In genomic region chr1:193317159-193317559, GRCm38 (mm10) we compare ENCODE assay signal across 9 mouse cellular contexts. TPM values are rescaled to one million over a fixed set of nuclear protein-coding genes. Genes with fewer than 3 reads are reported as not detected.
DNase-seq lines count a peak whose midpoint lies in the region; ATAC-seq and TF ChIP-seq lines count a peak whose summit lies in the region.
"Had no signal": no experiment of that assay in that cellular context is flagged by ENCODE, and none has a peak within 500 bp of the region (broad histone marks: within the 10 kb centered on the region; RNA-seq: fewer than 3 reads in every experiment).

No protein-coding gene starts in this region.

- H3K9me3 ChIP-seq in hindbrain, embryonic 15.5 days = no peaks in the 10 kb centered on the region
- H3K9me3 ChIP-seq in liver, postnatal 0 days (ENCODE audit: low read length) = no peaks in the 10 kb centered on the region

- 0 out of 2 replicates have a peak overlapping the region, but pooled peaks have one; percentile 50 for H3K27ac ChIP-seq in hindbrain, embryonic 15.5 days (replicated peaks)
- H3K27ac ChIP-seq in liver, postnatal 0 days (ENCODE audit: low read depth) = 0 out of 2 replicates have a peak overlapping the region, but pooled peaks have one; percentile 5

- H3K27me3 ChIP-seq in hindbrain, embryonic 15.5 days = no peaks in the 10 kb centered on the region
- H3K27me3 ChIP-seq in liver, postnatal 0 days (ENCODE audit: insufficient read depth, low read length) = no peaks in the 10 kb centered on the region

- DNase-seq in left cerebral cortex, adult 18-20 months (ENCODE audit: low spot score in 2 of 2) = peak; percentile 26 to 45
- DNase-seq in left cerebral cortex, adult 11 months (ENCODE audit: low spot score) = no peak
- peak; percentile 77 for DNase-seq in brain, embryonic 14.5 days (ENCODE audit: low read depth)
- peak; percentile 91 for DNase-seq in gastrocnemius, postnatal 25 days
- no peak for DNase-seq in liver, postnatal 0 days
- no peak for DNase-seq in embryo, embryonic 9.5 days (ENCODE audit: extremely low spot score)
- DNase-seq in embryo, embryonic 11 days = no peak

- peak; percentile 83 for ATAC-seq in hindbrain, embryonic 15.5 days (ENCODE audit: low FRiP score, low read depth)
- ATAC-seq in liver, postnatal 0 days = no peak

- WGBS in hindbrain, embryonic 15.5 days = 27% methylated on average over 6 of the region's 6 CpGs
- WGBS in liver, postnatal 0 days (ENCODE audit: insufficient replicate concordance) = 51% methylated on average over 6 of the region's 6 CpGs

- TF ChIP-seq CTCF in brain, embryonic 14.5 days (IDR thresholded peaks at IDR 0.05; ENCODE audit: borderline replicate concordance, extremely low read depth, insufficient read depth, insufficient read length) = no peak
- TF ChIP-seq CTCF in liver, postnatal 0 days (IDR thresholded peaks at IDR 0.05; ENCODE audit: low read depth) = no peak

- no peak overlapping the region for H3K4me3 ChIP-seq in hindbrain, embryonic 15.5 days
- H3K4me3 ChIP-seq in liver, postnatal 0 days (ENCODE audit: low read depth, low read length) = no peak overlapping the region

- no peak for TF ChIP-seq EP300 in liver, postnatal 0 days (IDR thresholded peaks at IDR 0.05; ENCODE audit: low read depth)

- H3K9ac ChIP-seq in hindbrain, embryonic 15.5 days = no peak overlapping the region
- H3K9ac ChIP-seq in liver, postnatal 0 days (replicated peaks) = no peak overlapping the region

- H3K4me1 ChIP-seq in hindbrain, embryonic 15.5 days (replicated peaks) = peaks cover 14% of the 10 kb centered on the region
- peaks cover 10% of the 10 kb centered on the region; the same call in 1 of the 2 replicates for H3K4me1 ChIP-seq in liver, postnatal 0 days (ENCODE audit: insufficient read depth)

- no peak overlapping the region for H3K4me2 ChIP-seq in hindbrain, embryonic 15.5 days
- no peak overlapping the region for H3K4me2 ChIP-seq in liver, postnatal 0 days (ENCODE audit: low read depth, low read length)

- no peak for TF ChIP-seq POLR2A in brain, embryonic 14.5 days (IDR thresholded peaks at IDR 0.05; ENCODE audit: borderline replicate concordance, extremely low read depth, insufficient read depth, insufficient read length, poor library complexity, severe bottlenecking)

- H3K36me3 ChIP-seq in hindbrain, embryonic 15.5 days = no peaks in the 10 kb centered on the region
- H3K36me3 ChIP-seq in liver, postnatal 0 days (replicated peaks; ENCODE audit: insufficient read depth, low read length) = no peaks in the 10 kb centered on the region

RNA-seq across cellular contexts. Expression of gene G0s2, which starts 44.1 kb away (rescaled TPM):
- 1 to 10 TPM; 7.3 to 8.0 TPM for total RNA-seq in left cerebral cortex, adult 18-20 months (2021)
- 7.3 and 9.8 TPM in 2 replicates for polyA plus RNA-seq in brain, embryonic 14.5 days (2012; rRNA removed)
- 10 to 100 TPM; 14.8 to 47.8 TPM for total RNA-seq in gastrocnemius, postnatal 25 days (2021)
- polyA plus RNA-seq in hindbrain, embryonic 15.5 days (2015; fragmentation: Nextera tagmentation; extraction: Ambion mirVana) = 7.9 and 8.2 TPM in 2 replicates
- 269 and 386 TPM in 2 replicates for polyA plus RNA-seq in liver, postnatal 0 days (2015; fragmentation: Nextera tagmentation; extraction: Ambion mirVana)
- total RNA-seq: MEL had no signal

RNA-seq across cellular contexts. Expression of gene Camk1g, which starts 52.9 kb away (rescaled TPM):
- 10 to 100 TPM; 38.1 to 38.2 TPM for total RNA-seq in left cerebral cortex, adult 18-20 months (2021)
- polyA plus RNA-seq in brain, embryonic 14.5 days (2012; rRNA removed) = 40.8 and 47.3 TPM in 2 replicates
- total RNA-seq in gastrocnemius, postnatal 25 days (2021) = under 1 TPM in 1 of 2 experiments, not detected in 1; 0.18 TPM
- 40.5 and 41.0 TPM in 2 replicates for polyA plus RNA-seq in hindbrain, embryonic 15.5 days (2015; fragmentation: Nextera tagmentation; extraction: Ambion mirVana)
- 0.15 and 0.24 TPM in 2 replicates for polyA plus RNA-seq in liver, postnatal 0 days (2015; fragmentation: Nextera tagmentation; extraction: Ambion mirVana)
- total RNA-seq: MEL had no signal

RNA-seq across cellular contexts. Expression of gene Hsd11b1, which starts 53.3 kb away (rescaled TPM):
- total RNA-seq in left cerebral cortex, adult 18-20 months (2021) = 10 to 100 TPM; 16.6 to 16.8 TPM
- 0.09 and 0.37 TPM in 2 replicates for polyA plus RNA-seq in brain, embryonic 14.5 days (2012; rRNA removed)
- 1 to 10 TPM; 6.3 to 7.9 TPM for total RNA-seq in gastrocnemius, postnatal 25 days (2021)
- 0.28 and 0.40 TPM in 2 replicates for polyA plus RNA-seq in hindbrain, embryonic 15.5 days (2015; fragmentation: Nextera tagmentation; extraction: Ambion mirVana)
- polyA plus RNA-seq in liver, postnatal 0 days (2015; fragmentation: Nextera tagmentation; extraction: Ambion mirVana) = 252 and 257 TPM in 2 replicates
- total RNA-seq: MEL had no signal

Comparison
In these comparisons a context has a peak if more than half of its experiments do, and no peak if none do; other contexts are left out.
1. DNase-seq: peak in left cerebral cortex, adult 18-20 months (2 of 2), brain, embryonic 14.5 days (single experiment) and gastrocnemius, postnatal 25 days (single experiment); none in left cerebral cortex, adult 11 months (single experiment), liver, postnatal 0 days (single experiment), embryo, embryonic 9.5 days (single experiment) and embryo, embryonic 11 days (single experiment).
2. RNA of gene G0s2, which starts 44.1 kb away (polyA plus RNA-seq): 269 to 386 TPM in liver, postnatal 0 days; 7.9 to 8.2 TPM in hindbrain, embryonic 15.5 days and 7.3 to 9.8 TPM in brain, embryonic 14.5 days; every median in the first group is over 10 times any median in the second.
3. RNA of gene Camk1g, which starts 52.9 kb away (polyA plus RNA-seq): 40.8 to 47.3 TPM in brain, embryonic 14.5 days and 40.5 to 41.0 TPM in hindbrain, embryonic 15.5 days; 0.15 to 0.24 TPM in liver, postnatal 0 days; every median in the first group is over 10 times any median in the second.
4. RNA of gene Hsd11b1, which starts 53.3 kb away (polyA plus RNA-seq): 252 to 257 TPM in liver, postnatal 0 days; 0.28 to 0.40 TPM in hindbrain, embryonic 15.5 days and 0.09 to 0.37 TPM in brain, embryonic 14.5 days; every median in the first group is over 100 times any median in the second.